Mouse (Mus musculus): ENCODE results near the gene Tmem161b. TPM values are rescaled to one million over a fixed set of nuclear protein-coding genes. Genes with fewer than 3 reads are reported as not detected.

Gene Tmem161b
- total RNA-seq, 2 experiments from 2014 or later: 11.9 to 15.3 TPM

- no peak for ATAC-seq (replicated peaks; ENCODE audit: poor library complexity, severe bottlenecking)
Observed at GRCm38 (mm10) chr13:84344711-84345110, 122.6 kb downstream of the Tmem161b start.

DNA sequence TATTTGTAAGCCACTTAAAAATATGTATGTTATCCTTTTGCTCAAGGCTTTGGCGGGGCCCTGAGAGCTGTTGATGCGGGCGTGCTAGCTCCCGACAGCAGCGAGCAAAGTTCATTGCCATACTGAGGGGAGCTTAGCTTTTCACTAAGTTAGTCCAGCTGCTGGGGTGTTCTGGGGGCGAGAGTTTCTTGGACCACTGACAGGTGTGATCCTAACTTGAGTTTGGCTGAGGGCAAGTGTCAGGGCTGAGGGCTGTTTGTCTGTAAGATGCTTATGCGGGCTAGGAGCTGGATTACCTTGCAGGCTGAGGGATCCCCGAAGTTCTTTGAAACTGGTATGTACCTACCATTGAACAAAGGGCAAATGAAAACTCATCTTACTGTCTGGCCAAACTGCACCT is 123.0 kb downstream of the Tmem161b start:
- ATAC-seq (replicated peaks; ENCODE audit: poor library complexity, severe bottlenecking): no peak

Measured in granulocyte monocyte progenitor cell, adult 5-6 weeks (primary cell).